Mouse (Mus musculus): ENCODE measurements around the gene Fignl1. TPM values are rescaled to one million over a fixed set of nuclear protein-coding genes. Genes with fewer than 3 reads are reported as not detected.

The Fignl1 gene
- polyA plus RNA-seq, 1 experiment from 2014 or later = 107 TPM

DNA sequence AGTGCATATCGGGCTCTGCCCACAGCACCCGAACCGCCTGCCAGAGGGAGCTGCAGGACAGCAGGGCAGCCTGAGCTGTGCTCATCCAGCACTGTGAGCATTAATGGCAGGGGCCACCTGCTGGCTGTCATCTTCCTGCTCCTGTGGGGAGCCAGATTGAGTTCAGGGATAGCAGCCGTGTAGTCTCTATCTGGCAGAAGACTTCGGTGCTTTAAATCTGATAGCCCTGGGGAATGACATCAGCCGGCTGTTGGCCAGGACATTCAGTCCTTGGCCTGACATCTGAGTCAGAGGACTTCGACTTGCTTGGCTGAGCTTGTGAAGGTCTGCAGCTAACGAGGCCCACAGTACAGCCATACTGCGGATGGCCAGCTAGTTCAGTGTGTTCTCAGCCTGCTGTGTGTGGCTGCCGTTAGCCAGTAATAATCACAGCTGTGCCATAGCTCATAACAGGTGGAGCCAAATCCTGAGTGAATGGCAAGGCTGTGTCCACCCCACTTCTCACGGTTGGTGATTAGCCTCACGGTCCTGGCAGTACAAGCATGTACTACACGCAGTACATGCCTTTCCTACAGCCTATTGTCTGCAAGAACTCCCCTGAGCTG, 35.7 kb upstream of the Fignl1 start:
- peaks cover 57% of the 10 kb centered on the region for H3K4me1 ChIP-seq (replicated peaks)
- H3K36me3 ChIP-seq = no peaks in the 10 kb centered on the region
- H3K27ac ChIP-seq = 0 out of 2 replicates have a peak overlapping the region, but pooled peaks have one; percentile 5
- no peak overlapping the region for H3K9ac ChIP-seq
- no peaks in the 10 kb centered on the region for H3K9me3 ChIP-seq (replicated peaks)
- WGBS (ENCODE audit: insufficient replicate concordance) = 66% methylated on average over 13 of the region's 13 CpGs
- H3K27me3 ChIP-seq = peaks cover 10% of the 10 kb centered on the region; the same call in 1 of the 2 replicates
- ATAC-seq (ENCODE audit: low read depth) (peak; percentile 21; the same call in 1 of the 2 replicates), DNase-seq (no peak)
- H3K4me2 ChIP-seq = no peak overlapping the region
- no peak overlapping the region for H3K4me3 ChIP-seq (replicated peaks)

DNA sequence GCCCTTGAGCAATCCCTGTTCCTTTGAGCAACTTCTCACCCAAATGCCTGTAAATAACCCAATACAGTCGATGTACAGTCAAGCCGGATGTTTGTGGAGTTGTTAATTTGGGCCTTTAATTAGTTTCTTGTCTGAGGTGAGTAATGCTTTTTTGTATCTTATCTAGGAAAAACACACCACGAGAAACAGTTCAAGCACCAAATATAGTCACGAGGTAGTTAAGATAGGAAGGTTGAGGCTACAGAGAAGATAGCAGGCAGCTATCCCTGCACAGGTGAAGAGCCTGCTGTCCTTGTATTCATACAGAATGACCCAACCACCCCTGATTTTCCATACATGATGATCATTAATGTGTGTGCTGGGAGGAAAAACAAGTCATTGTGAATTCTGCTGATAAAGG, 32.8 kb upstream of the Fignl1 start:
- Histone ChIP-seq H3K4me2 (peak overlapping the region; percentile 51), H3K9me3 (replicated peaks) (no peaks in the 10 kb centered on the region), H3K9ac (peak overlapping the region; percentile 54), H3K36me3 (no peaks in the 10 kb centered on the region), H3K27me3 (peaks cover 10% of the 10 kb centered on the region; the same call in 1 of the 2 replicates), H3K4me3 (replicated peaks) (no peak overlapping the region), H3K4me1 (replicated peaks) (peaks cover 82% of the 10 kb centered on the region), H3K27ac (peak overlapping the region; percentile 92)
- DNase-seq (peak; percentile 47), ATAC-seq (ENCODE audit: low read depth) (peak; percentile 84)
- 8% methylated on average over 4 of the region's 4 CpGs for WGBS (ENCODE audit: insufficient replicate concordance)

- peak overlapping the region; percentile 51; the same call in 1 of the 2 replicates for H3K4me2 ChIP-seq
- ATAC-seq (ENCODE audit: low read depth) (no peak), DNase-seq (no peak)
- no peaks in the 10 kb centered on the region for H3K36me3 ChIP-seq
- peak overlapping the region; percentile 54 for H3K9ac ChIP-seq
- peak overlapping the region; percentile 92 for H3K27ac ChIP-seq
- H3K4me1 ChIP-seq (replicated peaks) = peaks cover 91% of the 10 kb centered on the region
- no peak overlapping the region for H3K4me3 ChIP-seq (replicated peaks)
- H3K9me3 ChIP-seq (replicated peaks) = no peaks in the 10 kb centered on the region
- peaks cover 10% of the 10 kb centered on the region; the same call in 1 of the 2 replicates for H3K27me3 ChIP-seq
- WGBS (ENCODE audit: insufficient replicate concordance) = 42% methylated on average over 2 of the region's 2 CpGs
These were observed 32.0 kb upstream of the Fignl1 start for GRCm38 (mm10) chr11:11840746-11841145.

GRCm38 (mm10) chr11:11839874-11840273, 31.1 kb upstream of the Fignl1 start:
- WGBS (ENCODE audit: insufficient replicate concordance) = 40% methylated on average over 7 of the region's 7 CpGs
- Histone ChIP-seq H3K36me3 (no peaks in the 10 kb centered on the region), H3K27ac (peak overlapping the region; percentile 67), H3K4me2 (no peak overlapping the region), H3K9me3 (replicated peaks) (no peaks in the 10 kb centered on the region), H3K9ac (peak overlapping the region; percentile 52; the same call in 1 of the 2 replicates), H3K27me3 (peaks cover 8% of the 10 kb centered on the region; the same call in 1 of the 2 replicates), H3K4me3 (replicated peaks) (no peak overlapping the region), H3K4me1 (replicated peaks) (peaks cover 99% of the 10 kb centered on the region)
- DNase-seq (no peak), ATAC-seq (ENCODE audit: low read depth) (no peak)

GRCm38 (mm10) chr11:11837384-11837783, 28.6 kb upstream of the Fignl1 start:
- 56% methylated on average over 5 of the region's 5 CpGs for WGBS (ENCODE audit: insufficient replicate concordance)
- Histone ChIP-seq H3K9ac (peak overlapping the region; percentile 65), H3K4me2 (peak overlapping the region; percentile 74), H3K36me3 (no peaks in the 10 kb centered on the region), H3K9me3 (replicated peaks) (no peaks in the 10 kb centered on the region), H3K4me3 (replicated peaks) (peak overlapping the region; percentile 45), H3K27ac (peak overlapping the region; percentile 83), H3K27me3 (no peaks in the 10 kb centered on the region), H3K4me1 (replicated peaks) (peaks cover 100% of the 10 kb centered on the region)
- ATAC-seq (ENCODE audit: low read depth) (no peak), DNase-seq (no peak)

DNA sequence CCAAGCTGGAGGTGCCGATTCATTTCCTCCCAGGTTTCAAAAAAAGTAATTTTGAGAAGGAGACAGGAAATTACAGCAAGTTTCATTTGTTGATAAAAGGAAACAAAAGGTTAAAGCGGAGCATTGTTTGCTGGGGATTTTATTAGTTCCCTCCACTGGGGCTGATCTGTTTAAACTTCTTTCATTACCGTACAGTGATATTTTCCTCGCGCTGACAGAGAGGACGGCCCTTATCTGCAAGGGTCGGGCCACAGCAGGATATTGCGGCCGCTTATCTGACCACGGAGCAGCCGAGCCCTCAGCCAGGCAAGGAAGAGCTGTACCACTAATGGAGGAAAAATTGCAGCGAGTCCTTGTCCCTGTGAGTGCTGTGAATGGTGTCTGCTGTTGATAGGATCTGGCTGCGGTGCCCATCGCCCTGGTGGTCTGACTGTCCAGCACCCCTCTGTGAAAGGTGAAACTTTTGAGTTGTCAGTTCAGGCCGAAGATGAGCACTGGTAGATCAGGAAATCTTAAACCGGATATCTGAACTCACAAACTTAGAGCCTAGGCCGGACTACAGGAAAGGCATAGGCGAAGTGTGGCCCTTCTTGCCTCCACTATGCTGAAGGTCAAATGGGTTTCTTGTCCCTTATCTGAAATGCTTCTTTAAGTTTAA, 28.1 kb upstream of the Fignl1 start:
- WGBS (ENCODE audit: insufficient replicate concordance) = 1% methylated on average over 18 of the region's 18 CpGs
- DNase-seq = peak; percentile 75
- ATAC-seq (ENCODE audit: low read depth) = peak; percentile 90
- peak overlapping the region; percentile 65 for H3K9ac ChIP-seq
- no peaks in the 10 kb centered on the region for H3K9me3 ChIP-seq (replicated peaks)
- H3K27me3 ChIP-seq = peaks cover under 1% of the 10 kb centered on the region; the same call in 1 of the 2 replicates
- H3K36me3 ChIP-seq = no peaks in the 10 kb centered on the region
- peak overlapping the region; percentile 74 for H3K4me2 ChIP-seq
- H3K4me1 ChIP-seq (replicated peaks) = peaks cover 100% of the 10 kb centered on the region
- peak overlapping the region; percentile 45 for H3K4me3 ChIP-seq (replicated peaks)
- H3K27ac ChIP-seq = peak overlapping the region; percentile 83

GRCm38 (mm10) chr11:11836262-11836661, 27.5 kb upstream of the Fignl1 start:
- no peak for ATAC-seq (ENCODE audit: low read depth)
- H3K27me3 ChIP-seq = peaks cover 2% of the 10 kb centered on the region; the same call in 1 of the 2 replicates
- no peaks in the 10 kb centered on the region for H3K36me3 ChIP-seq
- H3K9me3 ChIP-seq (replicated peaks) = no peaks in the 10 kb centered on the region
- H3K4me3 ChIP-seq (replicated peaks) = peak overlapping the region; percentile 45
- H3K4me2 ChIP-seq = peak overlapping the region; percentile 74
- no peak for DNase-seq
- H3K27ac ChIP-seq = peak overlapping the region; percentile 83
- WGBS (ENCODE audit: insufficient replicate concordance) = 9% methylated on average over 8 of the region's 8 CpGs
- peak overlapping the region; percentile 65 for H3K9ac ChIP-seq
- peaks cover 98% of the 10 kb centered on the region for H3K4me1 ChIP-seq (replicated peaks)

GRCm38 (mm10) chr11:11835791-11836190, 27.0 kb upstream of the Fignl1 start:
- no peak overlapping the region for H3K4me3 ChIP-seq (replicated peaks)
- no peak for DNase-seq
- H3K9me3 ChIP-seq (replicated peaks) = no peaks in the 10 kb centered on the region
- H3K4me2 ChIP-seq = peak overlapping the region; percentile 74
- H3K36me3 ChIP-seq = no peaks in the 10 kb centered on the region
- peak overlapping the region; percentile 83 for H3K27ac ChIP-seq
- WGBS (ENCODE audit: insufficient replicate concordance) = 39% methylated on average over 4 of the region's 4 CpGs
- ATAC-seq (ENCODE audit: low read depth) = no peak
- H3K4me1 ChIP-seq (replicated peaks) = peaks cover 97% of the 10 kb centered on the region
- H3K27me3 ChIP-seq = peaks cover 6% of the 10 kb centered on the region; the same call in 1 of the 2 replicates
- peak overlapping the region; percentile 65 for H3K9ac ChIP-seq

- no peaks in the 10 kb centered on the region for H3K9me3 ChIP-seq (replicated peaks)
- peak overlapping the region; percentile 74 for H3K4me2 ChIP-seq
- H3K36me3 ChIP-seq = no peaks in the 10 kb centered on the region
- H3K9ac ChIP-seq = peak overlapping the region; percentile 60
- peaks cover 92% of the 10 kb centered on the region for H3K4me1 ChIP-seq (replicated peaks)
- H3K27ac ChIP-seq = peak overlapping the region; percentile 83
- peaks cover 10% of the 10 kb centered on the region; the same call in 1 of the 2 replicates for H3K27me3 ChIP-seq
- ATAC-seq (ENCODE audit: low read depth) (peak; percentile 60), DNase-seq (peak; percentile 67)
- WGBS (ENCODE audit: insufficient replicate concordance) = 3% methylated on average over 6 of the region's 6 CpGs
- no peak overlapping the region for H3K4me3 ChIP-seq (replicated peaks)
These were observed 26.6 kb upstream of the Fignl1 start for GRCm38 (mm10) chr11:11835361-11835760.

DNA sequence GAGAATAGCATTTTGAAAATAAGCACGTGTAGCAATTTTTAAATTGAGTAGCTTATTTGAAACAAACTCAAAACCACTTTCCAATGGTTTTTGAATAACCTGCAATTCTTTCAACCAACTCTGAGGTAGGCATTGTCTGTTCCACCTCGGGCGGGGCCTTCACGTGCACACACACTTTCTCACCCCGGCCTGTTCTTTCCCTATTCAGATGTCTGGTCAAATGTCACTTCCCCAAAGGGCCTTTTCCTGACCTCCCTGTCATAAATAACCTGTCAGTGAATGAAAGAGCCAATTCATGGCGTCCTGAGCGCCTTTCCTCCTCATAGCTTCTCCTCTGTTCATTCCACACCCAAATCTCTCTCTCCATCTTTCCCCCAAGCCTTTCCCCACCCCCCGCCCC, 24.3 kb upstream of the Fignl1 start:
- Histone ChIP-seq H3K9me3 (replicated peaks) (no peaks in the 10 kb centered on the region), H3K9ac (no peak overlapping the region; the same call in 1 of the 2 replicates), H3K4me3 (replicated peaks) (no peak overlapping the region), H3K4me1 (replicated peaks) (peaks cover 89% of the 10 kb centered on the region), H3K4me2 (no peak overlapping the region), H3K27me3 (peaks cover 31% of the 10 kb centered on the region), H3K36me3 (no peaks in the 10 kb centered on the region), H3K27ac (peak overlapping the region; percentile 70; the same call in 1 of the 2 replicates)
- 32% methylated on average over 8 of the region's 8 CpGs for WGBS (ENCODE audit: insufficient replicate concordance)
- no peak for DNase-seq
- no peak for ATAC-seq (ENCODE audit: low read depth)

DNA sequence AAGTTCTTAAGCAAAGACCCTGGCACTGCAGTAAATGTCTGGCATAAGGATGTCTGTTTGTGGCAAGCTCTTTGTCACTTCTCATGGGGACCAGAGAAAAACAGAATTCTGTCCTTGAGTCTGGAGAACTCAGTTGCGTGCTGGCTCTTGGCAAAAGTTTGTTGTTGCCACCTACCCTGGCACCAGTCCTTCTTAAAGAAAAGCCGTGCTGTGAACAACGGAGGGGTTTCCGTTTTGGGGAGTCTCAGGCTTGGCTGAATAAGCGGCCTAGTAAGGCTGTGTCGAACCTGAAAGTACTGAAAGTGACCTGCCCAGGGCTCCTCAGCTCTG, 24.0 kb upstream of the Fignl1 start:
- DNase-seq = no peak
- H3K27ac ChIP-seq = peak overlapping the region; percentile 70
- peaks cover 86% of the 10 kb centered on the region for H3K4me1 ChIP-seq (replicated peaks)
- no peak overlapping the region; the same call in 1 of the 2 replicates for H3K9ac ChIP-seq
- no peak overlapping the region for H3K4me2 ChIP-seq
- no peaks in the 10 kb centered on the region for H3K9me3 ChIP-seq (replicated peaks)
- H3K4me3 ChIP-seq (replicated peaks) = no peak overlapping the region
- H3K27me3 ChIP-seq = peaks cover 34% of the 10 kb centered on the region
- H3K36me3 ChIP-seq = no peaks in the 10 kb centered on the region
- 41% methylated on average over 6 of the region's 6 CpGs for WGBS (ENCODE audit: insufficient replicate concordance)
- no peak for ATAC-seq (ENCODE audit: low read depth)
